Mouse (Mus musculus): ENCODE data around the gene Ak2. TPM values are rescaled to one million over a fixed set of nuclear protein-coding genes. Genes with fewer than 3 reads are reported as not detected.

Gene Ak2
- polyA plus RNA-seq, 1 experiment from 2014 or later, result 63.3 TPM

DNA sequence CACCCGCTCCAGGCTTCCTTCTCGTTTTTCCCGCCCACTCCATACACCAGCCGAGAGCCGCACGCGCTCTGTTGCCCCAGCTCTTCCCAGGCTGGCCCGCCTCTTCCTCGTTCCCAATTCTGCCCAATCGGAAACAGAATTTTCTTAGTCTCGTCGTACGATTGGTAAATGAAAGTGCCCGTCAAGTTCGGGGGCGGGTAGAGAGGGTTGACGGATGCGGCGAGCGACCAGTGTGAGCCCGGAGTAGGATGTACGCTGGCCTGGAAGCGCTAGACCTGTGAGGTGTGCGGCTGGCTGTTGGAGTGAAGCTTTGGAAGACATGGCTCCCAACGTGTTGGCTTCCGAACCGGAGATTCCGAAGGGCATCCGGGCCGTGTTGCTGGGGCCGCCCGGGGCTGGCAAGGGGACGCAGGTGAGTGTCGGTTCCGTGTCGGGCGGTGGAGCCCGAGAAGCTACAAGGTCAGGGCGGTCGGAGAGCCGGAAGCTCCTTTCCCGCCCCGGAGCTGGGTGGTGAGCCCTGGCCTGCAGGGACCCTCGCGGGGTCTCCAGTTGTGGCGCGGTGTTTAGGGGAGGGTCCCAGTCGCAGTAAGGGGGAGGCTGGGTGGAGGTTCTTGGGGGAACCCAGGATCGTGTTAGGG is 1.4 kb downstream of the Ak2 start:
- Histone ChIP-seq H3K4me3 (replicated peaks; ENCODE audit: low read depth, low read length) (peak overlapping the region; percentile 83), H3K4me2 (ENCODE audit: low read length) (peak overlapping the region; percentile 83), H3K27me3 (ENCODE audit: control insufficient read depth, insufficient read depth, low read length) (no peaks in the 10 kb centered on the region), H3K9me3 (ENCODE audit: control insufficient read depth, low read length) (no peaks in the 10 kb centered on the region), H3K27ac (replicated peaks; ENCODE audit: low read depth, low read length) (peak overlapping the region; percentile 70), H3K4me1 (ENCODE audit: control insufficient read depth, insufficient read depth, low read length) (peaks cover 11% of the 10 kb centered on the region), H3K36me3 (ENCODE audit: control insufficient read depth, insufficient read depth, low read length) (peaks cover 8% of the 10 kb centered on the region; the same call in 1 of the 2 replicates), H3K9ac (replicated peaks; ENCODE audit: low read length) (peak overlapping the region; percentile 69)
- under 1% methylated on average over 49 of the region's 49 CpGs for WGBS
- DNase-seq (peak; percentile 98), ATAC-seq (ENCODE audit: low FRiP score, low TSS enrichment) (peak; percentile 100)

DNA sequence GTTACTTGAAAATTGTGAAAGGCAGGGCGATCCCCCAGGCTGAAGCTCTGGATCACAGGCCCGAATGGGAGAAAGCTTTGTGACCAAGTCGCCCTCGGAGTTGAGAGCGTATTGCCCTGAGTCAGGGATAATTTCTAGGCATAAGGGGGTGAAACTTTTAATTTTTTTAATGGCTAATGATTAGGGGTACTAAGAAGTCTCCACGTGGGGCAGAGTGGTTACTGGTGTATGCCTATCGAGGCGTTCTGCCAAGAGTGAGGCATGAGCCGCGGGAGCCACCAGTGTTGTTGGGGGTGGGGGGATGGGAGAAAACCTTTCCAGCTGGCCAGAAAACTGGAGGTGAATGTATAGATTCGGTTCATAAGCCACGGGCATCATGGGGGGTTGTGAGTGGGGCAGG is 1.9 kb downstream of the Ak2 start:
- H3K9ac ChIP-seq (replicated peaks; ENCODE audit: low read length), result peak overlapping the region; percentile 69
- H3K27ac ChIP-seq (replicated peaks; ENCODE audit: low read depth, low read length), result no peak overlapping the region; the same call in 1 of the 2 replicates
- H3K4me1 ChIP-seq (ENCODE audit: control insufficient read depth, insufficient read depth, low read length), result peaks cover 11% of the 10 kb centered on the region
- 6% methylated on average over 12 of the region's 12 CpGs for WGBS
- peaks cover 8% of the 10 kb centered on the region; the same call in 1 of the 2 replicates for H3K36me3 ChIP-seq (ENCODE audit: control insufficient read depth, insufficient read depth, low read length)
- H3K4me3 ChIP-seq (replicated peaks; ENCODE audit: low read depth, low read length), result peak overlapping the region; percentile 83
- no peaks in the 10 kb centered on the region for H3K9me3 ChIP-seq (ENCODE audit: control insufficient read depth, low read length)
- no peaks in the 10 kb centered on the region for H3K27me3 ChIP-seq (ENCODE audit: control insufficient read depth, insufficient read depth, low read length)
- peak overlapping the region; percentile 83 for H3K4me2 ChIP-seq (ENCODE audit: low read length)
- ATAC-seq (ENCODE audit: low FRiP score, low TSS enrichment) (no peak; the same call in 1 of the 2 replicates), DNase-seq (peak; percentile 53)

DNA sequence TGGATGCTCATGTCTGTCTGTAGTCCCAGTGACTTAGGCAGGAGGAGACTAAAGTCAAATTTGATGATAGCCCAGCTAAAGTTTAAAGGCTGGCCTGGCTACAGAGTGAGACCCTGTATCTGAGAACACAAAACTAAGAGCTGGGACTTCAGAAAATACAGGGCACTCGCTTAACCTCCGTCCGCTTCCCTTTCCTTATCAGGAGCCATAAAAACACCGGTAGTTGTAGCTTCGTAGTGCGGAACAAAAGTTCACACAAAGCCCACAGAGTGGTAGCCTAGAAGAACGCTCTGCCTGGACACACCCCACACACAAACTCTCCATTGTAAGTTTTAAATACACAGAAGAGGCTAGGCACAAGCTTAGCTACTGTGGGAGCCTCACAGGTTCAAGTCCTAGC is 3.5 kb downstream of the Ak2 start:
- DNase-seq (no peak), ATAC-seq (ENCODE audit: low FRiP score, low TSS enrichment) (no peak)
- H3K27me3 ChIP-seq (ENCODE audit: control insufficient read depth, insufficient read depth, low read length), result no peaks in the 10 kb centered on the region
- peaks cover 11% of the 10 kb centered on the region for H3K4me1 ChIP-seq (ENCODE audit: control insufficient read depth, insufficient read depth, low read length)
- H3K27ac ChIP-seq (replicated peaks; ENCODE audit: low read depth, low read length), result no peak overlapping the region
- no peak overlapping the region for H3K4me3 ChIP-seq (replicated peaks; ENCODE audit: low read depth, low read length)
- no peak overlapping the region for H3K9ac ChIP-seq (replicated peaks; ENCODE audit: low read length)
- H3K9me3 ChIP-seq (ENCODE audit: control insufficient read depth, low read length), result no peaks in the 10 kb centered on the region
- no peak overlapping the region for H3K4me2 ChIP-seq (ENCODE audit: low read length)
- H3K36me3 ChIP-seq (ENCODE audit: control insufficient read depth, insufficient read depth, low read length), result peaks cover 21% of the 10 kb centered on the region
- WGBS, result 95% methylated on average over 7 of the region's 7 CpGs

DNA sequence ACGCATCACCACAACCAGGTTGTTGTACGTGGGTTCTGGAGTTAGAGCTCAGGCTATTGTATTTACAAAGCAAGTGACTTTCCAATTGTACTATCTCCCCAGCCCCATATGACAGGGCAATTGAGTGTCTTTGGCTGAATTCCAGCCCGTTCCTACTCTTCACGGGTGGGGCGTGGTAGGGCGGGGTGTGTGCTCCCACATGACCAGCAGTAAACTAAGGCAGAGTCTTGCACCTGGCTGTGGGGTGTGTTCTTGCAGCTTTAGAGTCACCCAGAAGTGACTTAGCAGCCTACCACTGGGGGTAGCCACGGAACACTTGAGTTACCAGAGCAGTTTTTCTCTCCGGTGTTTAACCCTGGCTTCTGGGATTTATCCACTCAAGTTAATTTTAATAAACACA is 5.5 kb downstream of the Ak2 start:
- DNase-seq, result no peak
- H3K9ac ChIP-seq (replicated peaks; ENCODE audit: low read length), result no peak overlapping the region
- no peak overlapping the region for H3K4me2 ChIP-seq (ENCODE audit: low read length)
- WGBS, result 89% methylated on average over 8 of the region's 8 CpGs
- H3K4me3 ChIP-seq (replicated peaks; ENCODE audit: low read depth, low read length), result no peak overlapping the region
- no peak for ATAC-seq (ENCODE audit: low FRiP score, low TSS enrichment)
- no peaks in the 10 kb centered on the region for H3K9me3 ChIP-seq (ENCODE audit: control insufficient read depth, low read length)
- peaks cover 11% of the 10 kb centered on the region for H3K4me1 ChIP-seq (ENCODE audit: control insufficient read depth, insufficient read depth, low read length)
- peaks cover 40% of the 10 kb centered on the region for H3K36me3 ChIP-seq (ENCODE audit: control insufficient read depth, insufficient read depth, low read length)
- no peaks in the 10 kb centered on the region for H3K27me3 ChIP-seq (ENCODE audit: control insufficient read depth, insufficient read depth, low read length)
- H3K27ac ChIP-seq (replicated peaks; ENCODE audit: low read depth, low read length), result no peak overlapping the region

DNA sequence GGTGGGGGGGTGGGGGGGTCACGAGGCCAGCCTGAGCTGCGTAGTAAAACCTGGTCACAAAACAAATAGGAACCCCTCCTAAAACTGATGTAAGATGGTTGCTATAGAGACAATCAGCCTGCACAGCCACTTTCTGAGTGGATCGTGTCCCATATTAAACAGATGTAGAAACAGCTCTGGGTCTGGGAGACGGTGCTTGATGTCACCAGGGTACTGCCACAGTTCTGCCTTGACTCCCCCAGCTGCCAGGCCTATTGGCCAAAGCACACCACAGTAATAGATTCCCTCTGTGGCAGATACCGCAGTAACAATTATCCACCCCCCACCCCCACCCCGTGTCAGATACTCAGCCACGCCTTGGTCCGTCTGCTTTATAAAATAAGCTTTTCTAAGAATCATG is 6.6 kb downstream of the Ak2 start:
- H3K27me3 ChIP-seq (ENCODE audit: control insufficient read depth, insufficient read depth, low read length), result no peaks in the 10 kb centered on the region
- WGBS, result 88% methylated on average over 8 of the region's 8 CpGs
- H3K36me3 ChIP-seq (ENCODE audit: control insufficient read depth, insufficient read depth, low read length), result peaks cover 52% of the 10 kb centered on the region

DNA sequence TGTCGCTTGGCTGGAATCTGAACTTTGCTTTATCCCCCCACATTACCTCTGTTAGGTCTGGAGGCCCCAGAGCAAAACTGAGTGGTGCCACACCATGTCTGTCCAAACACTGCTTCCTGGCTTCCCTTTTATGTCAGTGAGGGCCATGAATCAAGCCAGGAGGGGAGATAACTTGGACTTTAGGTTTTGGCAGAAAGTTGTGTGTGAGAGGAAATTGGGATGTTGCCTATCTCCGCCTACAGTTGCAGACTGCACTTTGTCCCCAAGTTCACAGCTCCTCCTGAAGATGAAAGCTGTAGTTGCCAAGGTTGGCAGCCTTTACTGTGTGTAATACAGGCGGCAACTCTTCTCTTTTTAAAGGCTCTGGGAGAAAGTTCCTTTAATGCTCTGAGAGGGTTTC is 9.0 kb downstream of the Ak2 start:
- DNase-seq (no peak), ATAC-seq (ENCODE audit: low FRiP score, low TSS enrichment) (no peak)
- no peaks in the 10 kb centered on the region for H3K4me1 ChIP-seq (ENCODE audit: control insufficient read depth, insufficient read depth, low read length)
- H3K4me2 ChIP-seq (ENCODE audit: low read length), result no peak overlapping the region
- no peak overlapping the region for H3K4me3 ChIP-seq (replicated peaks; ENCODE audit: low read depth, low read length)
- 96% methylated on average over 3 of the region's 3 CpGs for WGBS
- no peaks in the 10 kb centered on the region for H3K9me3 ChIP-seq (ENCODE audit: control insufficient read depth, low read length)
- peaks cover 69% of the 10 kb centered on the region for H3K36me3 ChIP-seq (ENCODE audit: control insufficient read depth, insufficient read depth, low read length)
- no peaks in the 10 kb centered on the region for H3K27me3 ChIP-seq (ENCODE audit: control insufficient read depth, insufficient read depth, low read length)
- no peak overlapping the region for H3K9ac ChIP-seq (replicated peaks; ENCODE audit: low read length)
- H3K27ac ChIP-seq (replicated peaks; ENCODE audit: low read depth, low read length), result no peak overlapping the region

More for the DNA sequence above, 6.6 kb downstream of the Ak2 start:
- ATAC-seq (ENCODE audit: low FRiP score, low TSS enrichment) (no peak), DNase-seq (no peak)
- Histone ChIP-seq H3K9me3 (ENCODE audit: control insufficient read depth, low read length) (no peaks in the 10 kb centered on the region), H3K9ac (replicated peaks; ENCODE audit: low read length) (no peak overlapping the region), H3K27ac (replicated peaks; ENCODE audit: low read depth, low read length) (no peak overlapping the region), H3K4me2 (ENCODE audit: low read length) (no peak overlapping the region), H3K4me1 (ENCODE audit: control insufficient read depth, insufficient read depth, low read length) (peaks cover 11% of the 10 kb centered on the region), H3K4me3 (replicated peaks; ENCODE audit: low read depth, low read length) (no peak overlapping the region)

DNA sequence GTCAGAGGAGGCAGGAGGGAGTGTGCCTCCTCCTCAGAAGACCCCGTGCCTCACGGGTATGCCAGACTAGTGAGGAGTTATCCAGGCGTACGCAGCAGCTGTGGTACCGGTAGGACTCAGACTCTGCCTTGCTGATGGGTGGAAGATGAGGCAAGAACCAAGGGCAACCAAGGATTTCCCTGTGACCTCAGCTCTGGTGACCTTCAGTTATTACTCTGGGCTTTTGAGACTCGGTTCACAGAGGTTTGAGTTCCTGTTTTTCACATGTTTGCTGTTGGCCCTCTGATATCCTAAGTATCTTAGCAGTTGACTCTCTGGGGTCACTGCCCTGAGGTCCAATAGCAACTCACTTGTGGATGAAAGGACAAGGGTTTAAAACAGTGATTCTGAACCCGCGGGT is 12.0 kb downstream of the Ak2 start:
- Histone ChIP-seq H3K4me3 (replicated peaks; ENCODE audit: low read depth, low read length) (no peak overlapping the region), H3K9me3 (ENCODE audit: control insufficient read depth, low read length) (no peaks in the 10 kb centered on the region), H3K4me2 (ENCODE audit: low read length) (no peak overlapping the region), H3K27ac (replicated peaks; ENCODE audit: low read depth, low read length) (no peak overlapping the region), H3K4me1 (ENCODE audit: control insufficient read depth, insufficient read depth, low read length) (no peaks in the 10 kb centered on the region), H3K27me3 (ENCODE audit: control insufficient read depth, insufficient read depth, low read length) (no peaks in the 10 kb centered on the region), H3K9ac (replicated peaks; ENCODE audit: low read length) (no peak overlapping the region), H3K36me3 (ENCODE audit: control insufficient read depth, insufficient read depth, low read length) (peaks cover 82% of the 10 kb centered on the region)
- DNase-seq, result no peak
- ATAC-seq (ENCODE audit: low FRiP score, low TSS enrichment), result no peak
- WGBS, result 92% methylated on average over 8 of the region's 8 CpGs

DNA sequence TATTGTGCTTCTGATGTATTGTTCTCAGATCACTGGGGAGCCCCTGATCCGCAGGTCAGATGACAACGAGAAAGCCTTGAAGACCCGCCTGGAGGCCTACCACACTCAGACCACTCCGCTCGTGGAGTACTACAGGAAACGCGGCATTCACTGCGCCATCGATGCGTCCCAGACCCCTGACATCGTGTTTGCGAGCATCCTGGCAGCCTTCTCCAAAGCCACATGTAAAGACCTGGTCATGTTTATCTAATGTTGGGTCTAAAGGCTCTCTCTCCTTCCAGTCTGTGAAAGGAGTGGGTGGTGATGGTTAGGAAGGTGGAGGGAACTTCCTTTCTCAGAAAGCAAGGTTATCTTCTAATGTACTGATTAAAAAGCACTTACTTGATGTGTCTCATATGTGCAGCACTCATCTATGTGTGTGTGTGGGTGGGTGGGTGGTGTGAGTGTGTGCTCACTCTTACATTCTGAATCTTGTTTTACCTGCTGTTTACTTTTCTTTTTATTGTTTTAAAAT is 16.3 kb downstream of the Ak2 start:
- Histone ChIP-seq H3K9me3 (ENCODE audit: control insufficient read depth, low read length) (no peaks in the 10 kb centered on the region), H3K4me1 (ENCODE audit: control insufficient read depth, insufficient read depth, low read length) (peaks cover 5% of the 10 kb centered on the region; the same call in 1 of the 2 replicates), H3K36me3 (ENCODE audit: control insufficient read depth, insufficient read depth, low read length) (peaks cover 62% of the 10 kb centered on the region), H3K27me3 (ENCODE audit: control insufficient read depth, insufficient read depth, low read length) (no peaks in the 10 kb centered on the region), H3K27ac (replicated peaks; ENCODE audit: low read depth, low read length) (no peak overlapping the region), H3K9ac (replicated peaks; ENCODE audit: low read length) (no peak overlapping the region), H3K4me3 (replicated peaks; ENCODE audit: low read depth, low read length) (no peak overlapping the region), H3K4me2 (ENCODE audit: low read length) (no peak overlapping the region)
- ATAC-seq (ENCODE audit: low FRiP score, low TSS enrichment) (no peak), DNase-seq (no peak)
- WGBS, result 77% methylated on average over 12 of the region's 12 CpGs

DNA sequence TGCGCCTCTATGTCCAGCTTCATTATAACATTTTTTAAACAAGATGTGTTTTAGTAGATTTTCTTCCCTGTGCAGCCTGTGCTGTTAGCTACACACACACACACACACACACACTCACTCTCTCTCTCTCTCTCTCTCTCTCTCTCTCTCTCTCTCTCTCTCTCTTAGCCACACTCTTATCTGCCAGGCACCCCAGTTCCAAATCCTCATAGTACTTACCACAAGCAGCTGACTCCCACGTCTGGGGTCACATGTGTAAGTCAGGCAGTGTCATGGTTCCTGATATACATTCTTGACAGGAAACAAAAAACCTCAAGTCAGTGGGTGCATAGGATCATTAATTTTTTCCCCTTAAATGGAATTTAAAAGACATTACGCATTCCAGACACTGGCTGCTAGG is 16.9 kb downstream of the Ak2 start:
- Histone ChIP-seq H3K27me3 (ENCODE audit: control insufficient read depth, insufficient read depth, low read length) (no peaks in the 10 kb centered on the region), H3K27ac (replicated peaks; ENCODE audit: low read depth, low read length) (no peak overlapping the region), H3K9me3 (ENCODE audit: control insufficient read depth, low read length) (no peaks in the 10 kb centered on the region), H3K9ac (replicated peaks; ENCODE audit: low read length) (no peak overlapping the region), H3K4me3 (replicated peaks; ENCODE audit: low read depth, low read length) (no peak overlapping the region), H3K4me1 (ENCODE audit: control insufficient read depth, insufficient read depth, low read length) (peaks cover 5% of the 10 kb centered on the region; the same call in 1 of the 2 replicates), H3K4me2 (ENCODE audit: low read length) (no peak overlapping the region), H3K36me3 (ENCODE audit: control insufficient read depth, insufficient read depth, low read length) (peaks cover 56% of the 10 kb centered on the region)
- ATAC-seq (ENCODE audit: low FRiP score, low TSS enrichment) (no peak), DNase-seq (no peak)
- WGBS, result 87% methylated on average over 3 of the region's 3 CpGs
